Mouse (Mus musculus): Measurements from ENCODE around the gene Car5a. TPM values are rescaled to one million over a fixed set of nuclear protein-coding genes. Genes with fewer than 3 reads are reported as not detected.
A peak's percentile ranks its signal among the peaks of the same experiment; 100 is the strongest.

The Car5a gene
- total and polyA plus RNA-seq, 3 experiments, result 0.16 to 0.68 (median 0.57) TPM

DNA sequence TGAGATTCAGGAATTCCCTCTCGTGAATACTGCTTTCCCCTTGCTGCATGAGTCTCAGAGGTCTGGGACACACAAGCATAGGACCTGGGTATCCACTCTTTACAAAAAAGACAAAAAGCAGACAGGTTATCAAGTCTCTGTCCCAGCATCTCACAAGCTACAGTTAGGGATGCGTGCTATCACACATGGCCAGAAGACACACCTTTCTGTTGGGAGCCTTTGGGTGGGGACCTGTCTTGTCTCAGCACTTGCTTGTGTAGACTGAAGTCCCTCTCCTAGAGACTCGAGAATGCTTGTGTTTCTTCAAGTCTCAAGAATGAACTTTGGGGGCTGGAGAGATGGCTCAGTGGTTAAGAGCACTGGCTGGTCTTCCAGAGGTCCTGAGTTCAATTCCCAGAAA lies 31.9 kb downstream of the Car5a start:
- no peaks in the 10 kb centered on the region for H3K9me3 ChIP-seq (replicated peaks)
- DNase-seq (ENCODE audit: low spot score), result no peak
- H3K36me3 ChIP-seq (replicated peaks), result peaks cover 5% of the 10 kb centered on the region
- peaks cover 23% of the 10 kb centered on the region for H3K27me3 ChIP-seq (ENCODE audit: insufficient read depth, low read length)
- H3K4me1 ChIP-seq (ENCODE audit: insufficient read depth, low read depth, low read length), result peaks cover 37% of the 10 kb centered on the region
- ATAC-seq (ENCODE audit: extremely low read depth, insufficient number of reproducible peaks, low FRiP score, poor library complexity, severe bottlenecking), result no peak
- TF ChIP-seq GATA1 (IDR thresholded peaks at IDR 0.05; ENCODE audit: borderline replicate concordance, low read length) (no peak), TAL1 (conservative IDR thresholded peaks at IDR 0.05; ENCODE audit: low read depth, low read length) (no peak), GATA2 (IDR thresholded peaks at IDR 0.05; ENCODE audit: borderline replicate concordance, low read depth, low read length) (no peak), POLR2AphosphoS5 (IDR thresholded peaks at IDR 0.05; ENCODE audit: insufficient replicate concordance, low read depth, low read length) (no peak), CTCF (IDR thresholded peaks at IDR 0.05; ENCODE audit: low read depth, low read length) (no peak)
- H3K4me3 ChIP-seq (ENCODE audit: low read depth, low read length), result no peak overlapping the region

DNA sequence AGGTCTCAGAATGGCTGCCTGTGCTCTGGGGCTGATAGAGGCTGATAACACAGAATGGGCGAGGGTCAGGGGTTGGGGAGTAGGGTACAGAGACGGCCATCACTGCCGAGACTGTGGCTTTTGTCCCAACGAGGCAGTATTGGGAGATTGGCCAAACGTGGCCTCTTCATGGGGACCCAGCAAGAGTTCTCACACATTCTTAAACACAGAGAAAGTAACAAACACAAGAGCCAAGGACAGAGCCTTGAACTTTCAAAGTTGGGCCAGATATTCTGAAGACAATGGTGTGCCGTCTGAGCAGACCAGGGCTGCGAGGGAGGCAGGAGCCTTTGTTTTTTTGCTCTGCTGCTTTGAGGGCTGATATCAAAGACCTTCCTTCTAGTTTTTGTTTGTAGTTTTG lies 32.7 kb downstream of the Car5a start:
- H3K27me3 ChIP-seq (ENCODE audit: insufficient read depth, low read length), result peaks cover 16% of the 10 kb centered on the region
- H3K9me3 ChIP-seq (replicated peaks), result no peaks in the 10 kb centered on the region
- DNase-seq (ENCODE audit: low spot score), result no peak
- no peak overlapping the region for H3K4me3 ChIP-seq (ENCODE audit: low read depth, low read length)
- H3K4me1 ChIP-seq (ENCODE audit: insufficient read depth, low read depth, low read length), result peaks cover 42% of the 10 kb centered on the region
- TF ChIP-seq GATA1 (IDR thresholded peaks at IDR 0.05; ENCODE audit: borderline replicate concordance, low read length), result no peak
- no peak for TF ChIP-seq POLR2AphosphoS5 (IDR thresholded peaks at IDR 0.05; ENCODE audit: insufficient replicate concordance, low read depth, low read length)
- no peak for TF ChIP-seq GATA2 (IDR thresholded peaks at IDR 0.05; ENCODE audit: borderline replicate concordance, low read depth, low read length)
- no peak for TF ChIP-seq TAL1 (conservative IDR thresholded peaks at IDR 0.05; ENCODE audit: low read depth, low read length)
- TF ChIP-seq CTCF (IDR thresholded peaks at IDR 0.05; ENCODE audit: low read depth, low read length), result no peak
- peaks cover 5% of the 10 kb centered on the region for H3K36me3 ChIP-seq (replicated peaks)
- no peak for ATAC-seq (ENCODE audit: extremely low read depth, insufficient number of reproducible peaks, low FRiP score, poor library complexity, severe bottlenecking)

GRCm38 (mm10) chr8:121911400-121911799 lies 33.3 kb downstream of the Car5a start:
- peaks cover 15% of the 10 kb centered on the region for H3K27me3 ChIP-seq (ENCODE audit: insufficient read depth, low read length)
- H3K4me1 ChIP-seq (ENCODE audit: insufficient read depth, low read depth, low read length), result peaks cover 48% of the 10 kb centered on the region
- no peak for TF ChIP-seq GATA1 (IDR thresholded peaks at IDR 0.05; ENCODE audit: borderline replicate concordance, low read length)
- TF ChIP-seq TAL1 (conservative IDR thresholded peaks at IDR 0.05; ENCODE audit: low read depth, low read length), result no peak
- no peak for TF ChIP-seq POLR2AphosphoS5 (IDR thresholded peaks at IDR 0.05; ENCODE audit: insufficient replicate concordance, low read depth, low read length)
- no peak for TF ChIP-seq CTCF (IDR thresholded peaks at IDR 0.05; ENCODE audit: low read depth, low read length)
- TF ChIP-seq GATA2 (IDR thresholded peaks at IDR 0.05; ENCODE audit: borderline replicate concordance, low read depth, low read length), result no peak
- H3K4me3 ChIP-seq (ENCODE audit: low read depth, low read length), result no peak overlapping the region
- peaks cover 5% of the 10 kb centered on the region for H3K36me3 ChIP-seq (replicated peaks)
- ATAC-seq (ENCODE audit: extremely low read depth, insufficient number of reproducible peaks, low FRiP score, poor library complexity, severe bottlenecking) (no peak), DNase-seq (ENCODE audit: low spot score) (no peak)
- no peaks in the 10 kb centered on the region for H3K9me3 ChIP-seq (replicated peaks)

- no peak for ATAC-seq (ENCODE audit: extremely low read depth, insufficient number of reproducible peaks, low FRiP score, poor library complexity, severe bottlenecking)
Observed at GRCm38 (mm10) chr8:121909663-121910062, 35.0 kb downstream of the Car5a start.

GRCm38 (mm10) chr8:121909148-121909541 lies 35.6 kb downstream of the Car5a start:
- H3K9me3 ChIP-seq (replicated peaks), result no peaks in the 10 kb centered on the region
- H3K4me3 ChIP-seq (ENCODE audit: low read depth, low read length), result no peak overlapping the region; the same call in 1 of the 2 replicates
- peaks cover 23% of the 10 kb centered on the region for H3K36me3 ChIP-seq (replicated peaks)
- TF ChIP-seq GATA2 (IDR thresholded peaks at IDR 0.05; ENCODE audit: borderline replicate concordance, low read depth, low read length) (no peak), GATA1 (IDR thresholded peaks at IDR 0.05; ENCODE audit: borderline replicate concordance, low read length) (no peak), TAL1 (conservative IDR thresholded peaks at IDR 0.05; ENCODE audit: low read depth, low read length) (no peak), POLR2AphosphoS5 (IDR thresholded peaks at IDR 0.05; ENCODE audit: insufficient replicate concordance, low read depth, low read length) (no peak), CTCF (IDR thresholded peaks at IDR 0.05; ENCODE audit: low read depth, low read length) (no peak)
- ATAC-seq (ENCODE audit: extremely low read depth, insufficient number of reproducible peaks, low FRiP score, poor library complexity, severe bottlenecking) (no peak), DNase-seq (ENCODE audit: low spot score) (no peak)
- peaks cover 69% of the 10 kb centered on the region for H3K4me1 ChIP-seq (ENCODE audit: insufficient read depth, low read depth, low read length)
- peaks cover 2% of the 10 kb centered on the region; the same call in 1 of the 2 replicates for H3K27me3 ChIP-seq (ENCODE audit: insufficient read depth, low read length)

More at GRCm38 (mm10) chr8:121909663-121910062, 35.0 kb downstream of the Car5a start:
- peaks cover 8% of the 10 kb centered on the region; the same call in 1 of the 2 replicates for H3K27me3 ChIP-seq (ENCODE audit: insufficient read depth, low read length)
- no peak for TF ChIP-seq TAL1 (conservative IDR thresholded peaks at IDR 0.05; ENCODE audit: low read depth, low read length)
- no peak for TF ChIP-seq POLR2AphosphoS5 (IDR thresholded peaks at IDR 0.05; ENCODE audit: insufficient replicate concordance, low read depth, low read length)
- no peak for TF ChIP-seq GATA2 (IDR thresholded peaks at IDR 0.05; ENCODE audit: borderline replicate concordance, low read depth, low read length)
- peak; percentile 34; the same call in 1 of the 2 replicates for TF ChIP-seq CTCF (IDR thresholded peaks at IDR 0.05; ENCODE audit: low read depth, low read length)
- H3K4me3 ChIP-seq (ENCODE audit: low read depth, low read length), result no peak overlapping the region; the same call in 1 of the 2 replicates
- no peaks in the 10 kb centered on the region for H3K9me3 ChIP-seq (replicated peaks)
- H3K36me3 ChIP-seq (replicated peaks), result peaks cover 18% of the 10 kb centered on the region
- peaks cover 64% of the 10 kb centered on the region for H3K4me1 ChIP-seq (ENCODE audit: insufficient read depth, low read depth, low read length)
- DNase-seq (ENCODE audit: low spot score), result peak; percentile 59

GRCm38 (mm10) chr8:121908378-121909147 lies 36.1 kb downstream of the Car5a start:
- peaks cover 29% of the 10 kb centered on the region for H3K36me3 ChIP-seq (replicated peaks)
- H3K4me3 ChIP-seq (ENCODE audit: low read depth, low read length), result peak overlapping the region; percentile 100
- no peaks in the 10 kb centered on the region for H3K9me3 ChIP-seq (replicated peaks)
- no peaks in the 10 kb centered on the region; the same call in 1 of the 2 replicates for H3K27me3 ChIP-seq (ENCODE audit: insufficient read depth, low read length)
- TF ChIP-seq GATA2 (IDR thresholded peaks at IDR 0.05; ENCODE audit: borderline replicate concordance, low read depth, low read length) (no peak), TAL1 (conservative IDR thresholded peaks at IDR 0.05; ENCODE audit: low read depth, low read length) (no peak)
- peaks cover 75% of the 10 kb centered on the region for H3K4me1 ChIP-seq (ENCODE audit: insufficient read depth, low read depth, low read length)
- DNase-seq (ENCODE audit: low spot score) (no peak), ATAC-seq (ENCODE audit: extremely low read depth, insufficient number of reproducible peaks, low FRiP score, poor library complexity, severe bottlenecking) (no peak)
